Mouse (Mus musculus) midbrain, postnatal 0 days (tissue): ENCODE measurements around the gene Spns2. TPM values are rescaled to one million over a fixed set of nuclear protein-coding genes. Genes with fewer than 3 reads are reported as not detected.

Source experiments
- ATAC-seq: fragments of 200-750 bp; cut with Nextera tagmentation; 2 replicates; pipeline ENCODE4 v1.8.0; 2017; ENCODE audit warnings: moderate number of reproducible peaks, mild to moderate bottlenecking, moderate TSS enrichment, moderate library complexity; ENCODE audit not compliant: low FRiP score
- DNase-seq: peaks from one replicate; pipeline ENCODE4 v3.0.0-alpha.2; 2015; ENCODE audit warnings: low spot score
- H3K27ac ChIP-seq: fragments of 300-500 bp; sonication (generic); 2 replicates; pipeline ENCODE4 v1.5.1; 2014; ENCODE audit warnings: low read depth, mild to moderate bottlenecking, low read length, mixed read lengths
- H3K27me3 ChIP-seq: fragments of 300-500 bp; sonication (generic); 2 replicates; pipeline ENCODE4 v1.6.1; 2014; ENCODE audit warnings: low read length, control low read depth, mixed read lengths; ENCODE audit not compliant: insufficient read depth
- H3K36me3 ChIP-seq: fragments of 300-500 bp; sonication (generic); 2 replicates; pipeline ENCODE4 v1.6.1; 2014; ENCODE audit warnings: low read length, control low read depth, mixed read lengths; ENCODE audit not compliant: insufficient read depth
- H3K4me1 ChIP-seq: fragments of 300-500 bp; sonication (generic); 2 replicates; pipeline ENCODE4 v1.6.1; 2014; ENCODE audit warnings: mild to moderate bottlenecking, control low read depth, antibody characterized with exemption, low read length, mixed read lengths; ENCODE audit not compliant: insufficient read depth
- H3K4me2 ChIP-seq: fragments of 300-500 bp; sonication (generic); 2 replicates; pipeline ENCODE4 v1.6.1; 2014; ENCODE audit warnings: low read depth, mild to moderate bottlenecking, low read length, mixed read lengths; ENCODE audit not compliant: poor library complexity, severe bottlenecking
- H3K4me3 ChIP-seq: fragments of 300-500 bp; sonication (generic); 2 replicates; pipeline ENCODE4 v1.5.1; 2014; ENCODE audit warnings: low read depth, mild to moderate bottlenecking, low read length, moderate library complexity
- H3K9ac ChIP-seq: fragments of 300-500 bp; sonication (generic); replicated peaks from 2 replicates; pipeline ENCODE4 v1.6.1; 2014; ENCODE audit warnings: mild to moderate bottlenecking, low read length, moderate library complexity, mixed read lengths; ENCODE audit not compliant: poor library complexity, severe bottlenecking
- H3K9me3 ChIP-seq: fragments of 300-500 bp; sonication (generic); 2 replicates; pipeline ENCODE4 v1.6.1; 2016; ENCODE audit warnings: low read length, control low read depth
- CTCF ChIP-seq: IDR thresholded peaks from 2 replicates; pipeline ENCODE4 v1.5.1; 2016; ENCODE audit warnings: antibody characterized with exemption, mild to moderate bottlenecking
- WGBS: fragments of 180-500 bp; shearing (Covaris S2); extraction: QIAGEN DNeasy Blood & Tissue Kit; methylation state at CpG from one replicate; pipeline ENCODE4 v1.1.7; 2014; 5-methylcytosine and 5-hydroxymethylcytosine counted together
- polyA plus RNA-seq: library from polyadenylated mRNA; unstranded; fragments of >200 nt; fragmentation: Nextera tagmentation; extraction: Ambion mirVana; gene quantifications from 2 replicates; pipeline ENCODE4 v1.2.1, GENCODE M21; 2015
- total RNA-seq: library from RNA; depleted of rRNA; stranded (reverse); fragments of >200 nt; gene quantifications from 2 replicates; pipeline ENCODE4 v1.2.3, GENCODE M21; 2014; rRNA removed

Spns2 gene
- total and polyA plus RNA-seq, 2 experiments from 2014 or later, result 7.7 to 56.8 TPM

- DNase-seq (no peak), ATAC-seq (no peak)
- no peaks in the 10 kb centered on the region for H3K9me3 ChIP-seq
- WGBS, result 32% methylated on average over 7 of the region's 7 CpGs
- H3K27me3 ChIP-seq, result no peaks in the 10 kb centered on the region; the same call in none of the 2 replicates
- H3K4me1 ChIP-seq, result peaks cover 3% of the 10 kb centered on the region; the same call in 1 of the 2 replicates
- no peaks in the 10 kb centered on the region for H3K36me3 ChIP-seq
- H3K9ac ChIP-seq, result no peak overlapping the region
- no peak for TF ChIP-seq CTCF
- no peak overlapping the region for H3K4me3 ChIP-seq
- H3K4me2 ChIP-seq, result no peak overlapping the region
- H3K27ac ChIP-seq, result no peak overlapping the region
Measured at GRCm38 (mm10) chr11:72407574-72407973, 82.1 kb downstream of the Spns2 start.

DNA sequence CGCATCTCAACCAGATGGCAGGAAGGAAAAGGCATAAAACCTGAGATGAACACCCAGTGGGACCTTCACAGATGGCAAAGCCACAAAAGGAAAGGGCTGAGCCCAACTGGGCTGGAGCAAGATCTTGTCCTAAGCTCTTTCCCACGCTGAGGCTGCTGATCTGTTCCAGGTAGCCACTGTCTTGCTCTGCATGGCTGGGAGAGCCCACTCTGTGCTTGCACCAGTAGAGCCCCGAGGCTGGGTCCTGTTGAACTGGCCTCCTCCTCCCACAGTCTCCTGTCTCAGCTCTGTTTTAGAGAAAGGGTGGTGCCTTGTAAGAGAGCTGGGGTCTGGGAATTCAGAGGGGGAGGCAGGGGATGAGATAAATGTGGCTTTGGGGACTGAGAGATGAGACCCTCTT, 82.6 kb downstream of the Spns2 start:
- TF ChIP-seq CTCF, result no peak
- Histone ChIP-seq H3K27me3 (no peaks in the 10 kb centered on the region; the same call in 1 of the 2 replicates), H3K27ac (no peak overlapping the region), H3K4me3 (no peak overlapping the region), H3K9me3 (no peaks in the 10 kb centered on the region), H3K4me2 (no peak overlapping the region), H3K36me3 (no peaks in the 10 kb centered on the region), H3K9ac (no peak overlapping the region), H3K4me1 (peaks cover 3% of the 10 kb centered on the region; the same call in 1 of the 2 replicates)
- DNase-seq (no peak), ATAC-seq (no peak)
- 24% methylated on average over 3 of the region's 3 CpGs for WGBS

- Histone ChIP-seq H3K4me1 (no peaks in the 10 kb centered on the region), H3K36me3 (no peaks in the 10 kb centered on the region), H3K9ac (no peak overlapping the region), H3K4me3 (no peak overlapping the region), H3K9me3 (no peaks in the 10 kb centered on the region), H3K27ac (no peak overlapping the region), H3K4me2 (no peak overlapping the region), H3K27me3 (no peaks in the 10 kb centered on the region; the same call in 1 of the 2 replicates)
- 68% methylated on average over 8 of the region's 8 CpGs for WGBS
- no peak for DNase-seq
- TF ChIP-seq CTCF, result no peak
- no peak for ATAC-seq
Measured at GRCm38 (mm10) chr11:72406079-72406675, 83.5 kb downstream of the Spns2 start.

DNA sequence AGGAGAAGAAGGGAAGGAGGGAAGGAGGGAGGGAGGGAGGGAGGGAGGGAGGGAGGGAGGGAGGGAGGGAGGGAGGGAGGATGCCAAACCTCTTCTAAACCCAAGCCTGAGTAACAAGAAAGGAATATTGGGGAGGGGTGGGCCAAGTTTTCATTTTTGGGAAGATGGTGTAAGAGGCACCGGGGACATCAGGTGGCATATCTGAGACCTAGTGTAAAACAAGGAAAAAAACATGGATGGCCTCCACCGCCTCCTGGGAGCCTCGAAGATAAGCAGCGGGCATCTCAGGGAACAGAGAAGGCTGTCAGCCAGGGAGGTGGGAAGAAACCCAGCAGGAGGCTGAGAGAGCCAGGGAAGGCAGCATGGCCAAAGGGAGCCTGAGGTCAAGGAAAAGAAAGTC, 84.2 kb downstream of the Spns2 start:
- H3K4me3 ChIP-seq, result no peak overlapping the region
- H3K9ac ChIP-seq, result no peak overlapping the region
- 67% methylated on average over 4 of the region's 4 CpGs for WGBS
- H3K4me1 ChIP-seq, result no peaks in the 10 kb centered on the region
- H3K27ac ChIP-seq, result no peak overlapping the region
- ATAC-seq (no peak), DNase-seq (no peak)
- H3K9me3 ChIP-seq, result no peaks in the 10 kb centered on the region
- no peaks in the 10 kb centered on the region; the same call in 1 of the 2 replicates for H3K27me3 ChIP-seq
- no peak for TF ChIP-seq CTCF
- no peaks in the 10 kb centered on the region for H3K36me3 ChIP-seq
- no peak overlapping the region for H3K4me2 ChIP-seq

GRCm38 (mm10) chr11:72402969-72403368, 86.7 kb downstream of the Spns2 start:
- 93% methylated on average over 12 of the region's 12 CpGs for WGBS
- TF ChIP-seq CTCF, result no peak
- H3K27ac ChIP-seq, result no peak overlapping the region
- DNase-seq (no peak), ATAC-seq (no peak)
- 0 out of 2 replicates have a peak, but pooled peaks cover 7% of the 10 kb centered on the region for H3K36me3 ChIP-seq
- H3K27me3 ChIP-seq, result no peaks in the 10 kb centered on the region
- H3K4me3 ChIP-seq, result no peak overlapping the region
- H3K9me3 ChIP-seq, result no peaks in the 10 kb centered on the region
- no peak overlapping the region for H3K4me2 ChIP-seq
- no peaks in the 10 kb centered on the region for H3K4me1 ChIP-seq
- H3K9ac ChIP-seq, result no peak overlapping the region

DNA sequence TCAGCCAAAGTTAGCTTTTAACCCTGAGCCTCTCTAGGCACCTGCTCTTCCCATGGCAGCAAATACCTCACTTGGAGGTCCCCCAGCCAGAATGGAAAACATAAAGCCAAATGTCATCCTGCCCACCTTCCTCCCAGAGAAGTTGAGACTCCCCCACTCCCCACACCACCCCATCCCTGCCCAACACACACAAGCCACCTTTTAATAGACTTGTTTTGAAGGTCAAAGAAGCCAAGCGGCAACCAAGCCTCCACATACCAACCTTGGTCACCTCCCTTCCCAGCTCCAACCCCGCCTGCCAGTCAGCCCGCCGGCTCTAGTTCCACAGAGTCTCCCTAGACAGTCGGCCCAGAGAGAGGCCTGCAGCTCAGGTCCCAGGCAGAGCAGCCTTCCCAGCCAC, 87.7 kb downstream of the Spns2 start:
- DNase-seq (no peak), ATAC-seq (no peak)
- TF ChIP-seq CTCF, result no peak
- no peaks in the 10 kb centered on the region for H3K4me1 ChIP-seq
- no peak overlapping the region for H3K9ac ChIP-seq
- H3K9me3 ChIP-seq, result no peaks in the 10 kb centered on the region
- H3K36me3 ChIP-seq, result 0 out of 2 replicates have a peak, but pooled peaks cover 7% of the 10 kb centered on the region
- no peak overlapping the region for H3K27ac ChIP-seq
- H3K27me3 ChIP-seq, result no peaks in the 10 kb centered on the region
- H3K4me2 ChIP-seq, result no peak overlapping the region
- no peak overlapping the region for H3K4me3 ChIP-seq
- 86% methylated on average over 5 of the region's 5 CpGs for WGBS

Other genes starting within 250 kb of the Spns2 start
- gene Slc13a5, start 222.7 kb downstream of the Spns2 start, total RNA-seq, result 4.8 and 6.2 TPM in 2 replicates
- 4.5 and 5.9 TPM in 2 replicates for gene Slc13a5, start 222.7 kb downstream of the Spns2 start, polyA plus RNA-seq
- 0.93 and 3.9 TPM in 2 replicates for gene Xaf1, start 188.3 kb downstream of the Spns2 start, total RNA-seq
- 5.6 and 6.0 TPM in 2 replicates for gene Xaf1, start 188.3 kb downstream of the Spns2 start, polyA plus RNA-seq
- not detected in 2 replicates for gene Fbxo39, start 175.5 kb downstream of the Spns2 start, total RNA-seq
- not detected in 2 replicates for gene Fbxo39, start 175.5 kb downstream of the Spns2 start, polyA plus RNA-seq
- gene Tekt1, start 127.5 kb downstream of the Spns2 start, total RNA-seq, result 6.9 and 9.8 TPM in 2 replicates
- 7.4 and 10.3 TPM in 2 replicates for gene Tekt1, start 127.5 kb downstream of the Spns2 start, polyA plus RNA-seq
- gene Smtnl2, start 78.2 kb downstream of the Spns2 start, total RNA-seq, result 18.0 and 18.6 TPM in 2 replicates
- gene Smtnl2, start 78.2 kb downstream of the Spns2 start, polyA plus RNA-seq, result 11.0 and 13.3 TPM in 2 replicates
- gene Ggt6, start 54.4 kb downstream of the Spns2 start, total RNA-seq, result 1.4 TPM in 1 of 2 replicates, not detected in the other
- not detected in 2 replicates for gene Ggt6, start 54.4 kb downstream of the Spns2 start, polyA plus RNA-seq
- gene Mybbp1a, start 48.5 kb downstream of the Spns2 start, total RNA-seq, result 25.9 and 30.7 TPM in 2 replicates
- 50.0 and 50.4 TPM in 2 replicates for gene Mybbp1a, start 48.5 kb downstream of the Spns2 start, polyA plus RNA-seq
- gene Spns3, start 60.6 kb upstream of the Spns2 start, total RNA-seq, result 0.22 and 0.24 TPM in 2 replicates
- gene Spns3, start 60.6 kb upstream of the Spns2 start, polyA plus RNA-seq, result not detected in 2 replicates
- gene Ube2g1, start 117.4 kb upstream of the Spns2 start, total RNA-seq, result 44.2 and 46.0 TPM in 2 replicates
- gene Ube2g1, start 117.4 kb upstream of the Spns2 start, polyA plus RNA-seq, result 57.3 and 64.5 TPM in 2 replicates
- gene Ankfy1, start 200.1 kb upstream of the Spns2 start, total RNA-seq, result 48.1 and 66.8 TPM in 2 replicates
- 15.6 and 19.6 TPM in 2 replicates for gene Ankfy1, start 200.1 kb upstream of the Spns2 start, polyA plus RNA-seq